Mouse (Mus musculus) liver, adult 10 weeks (tissue): Measurements from ENCODE around the gene Tgfb3. TPM values are rescaled to one million over a fixed set of nuclear protein-coding genes. Genes with fewer than 3 reads are reported as not detected.

Experiments used
- polyA plus RNA-seq: library from polyadenylated mRNA; stranded (reverse); fragments of 350-450 nt; fragmentation: Illumina TruSeq; extraction: RNeasy Lipid Tissue Mini Kit (QIAGEN cat#74804); gene quantifications from one replicate; pipeline ENCODE4 v1.2.3, GENCODE M21; 2014; ENCODE audit warnings: low read depth, low replicate concordance

The Tgfb3 gene
- polyA plus RNA-seq = 0.11 TPM

DNA sequence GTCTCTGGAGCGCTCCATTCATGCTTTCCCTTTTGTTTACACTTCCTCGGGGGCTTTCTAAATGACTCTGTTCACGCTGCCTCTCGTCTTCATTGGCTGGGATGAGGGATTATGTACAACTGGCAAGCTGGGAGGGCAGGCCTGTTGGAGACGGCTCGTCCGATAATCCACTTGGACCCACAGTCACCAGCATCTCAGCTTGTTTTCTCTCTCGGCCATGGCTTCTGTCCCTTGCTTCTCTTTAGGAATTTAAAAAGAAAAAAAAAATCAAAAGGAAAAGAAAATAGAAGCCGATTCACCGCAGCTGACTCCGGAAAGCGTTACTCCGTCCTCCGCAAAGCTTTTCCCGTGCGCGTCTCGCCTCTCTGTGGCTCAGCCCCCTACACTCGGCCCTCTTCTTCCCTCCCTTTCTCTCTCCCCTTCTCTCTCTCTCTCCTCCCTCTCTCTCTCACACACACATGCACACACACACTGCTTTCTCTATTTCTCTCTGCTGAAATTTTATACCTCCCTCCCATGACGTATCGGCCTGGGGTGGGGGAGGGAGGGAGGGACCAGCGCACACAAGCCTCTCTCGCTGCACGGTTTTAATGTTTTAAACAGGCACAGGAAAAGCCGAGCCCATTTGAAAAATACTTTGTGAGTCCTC is at the start of gene Tgfb3:
TSS of gene Tgfb3 (minus strand) at position 489 of the 649 bp plus-strand sequence.

DNA sequence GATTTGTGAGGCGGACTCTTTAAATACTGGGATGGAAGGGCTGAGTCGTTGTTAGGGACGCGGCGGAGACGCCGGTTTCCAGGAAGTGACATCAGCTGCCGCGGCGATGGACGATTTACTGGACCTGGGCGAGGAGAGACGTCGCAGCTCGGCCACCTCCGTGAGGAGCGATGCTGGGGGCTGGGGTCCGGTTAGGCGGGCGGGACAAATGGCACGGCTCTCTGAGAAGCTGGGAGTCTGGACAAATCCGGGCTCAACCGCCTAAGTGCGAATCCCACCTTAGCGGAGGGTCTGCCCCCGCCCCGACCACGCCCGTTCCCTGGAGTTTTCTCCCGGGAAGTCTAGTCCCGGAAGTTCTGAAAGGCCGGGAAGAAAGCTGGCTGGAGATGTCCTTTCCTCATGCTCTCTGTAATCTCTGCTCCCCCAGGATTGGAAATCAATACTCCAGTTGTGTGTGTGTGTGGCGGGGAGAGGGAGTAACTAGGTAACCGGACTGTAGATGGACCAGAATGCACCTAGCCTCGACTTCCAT is 3.7 kb upstream of the Tgfb3 start, which contains the start of gene Ift43:
TSS of gene Ift43 (plus strand) at position 61 of the 532 bp plus-strand sequence.

Other genes with a start within 250 kb of the Tgfb3 start
- 3.6 TPM for gene Ift43, start 3.5 kb upstream of the Tgfb3 start, polyA plus RNA-seq
- 6.2 TPM for gene Gpatch2l, start 162.8 kb upstream of the Tgfb3 start, polyA plus RNA-seq